Mouse (Mus musculus) left cerebral cortex, adult 8-10 months (tissue): ENCODE measurements around the gene Rabl6. TPM values are rescaled to one million over a fixed set of nuclear protein-coding genes. Genes with fewer than 3 reads are reported as not detected.
A peak's percentile ranks its signal among the peaks of the same experiment; 100 is the strongest.

Source experiments
- DNase-seq, 2 experiments: peaks; one replicate each; pipeline ENCODE4 v3.0.0; 2022; ENCODE audit warnings: low spot score in 2 of 2
- total RNA-seq, 4 experiments: library from RNA; stranded (reverse); gene quantifications; 2 replicates each; pipeline ENCODE4 v1.2.4; 2022

Gene Rabl6
- 100 to 1,000 TPM; 135 to 160 (median 145) TPM for total RNA-seq

DNA sequence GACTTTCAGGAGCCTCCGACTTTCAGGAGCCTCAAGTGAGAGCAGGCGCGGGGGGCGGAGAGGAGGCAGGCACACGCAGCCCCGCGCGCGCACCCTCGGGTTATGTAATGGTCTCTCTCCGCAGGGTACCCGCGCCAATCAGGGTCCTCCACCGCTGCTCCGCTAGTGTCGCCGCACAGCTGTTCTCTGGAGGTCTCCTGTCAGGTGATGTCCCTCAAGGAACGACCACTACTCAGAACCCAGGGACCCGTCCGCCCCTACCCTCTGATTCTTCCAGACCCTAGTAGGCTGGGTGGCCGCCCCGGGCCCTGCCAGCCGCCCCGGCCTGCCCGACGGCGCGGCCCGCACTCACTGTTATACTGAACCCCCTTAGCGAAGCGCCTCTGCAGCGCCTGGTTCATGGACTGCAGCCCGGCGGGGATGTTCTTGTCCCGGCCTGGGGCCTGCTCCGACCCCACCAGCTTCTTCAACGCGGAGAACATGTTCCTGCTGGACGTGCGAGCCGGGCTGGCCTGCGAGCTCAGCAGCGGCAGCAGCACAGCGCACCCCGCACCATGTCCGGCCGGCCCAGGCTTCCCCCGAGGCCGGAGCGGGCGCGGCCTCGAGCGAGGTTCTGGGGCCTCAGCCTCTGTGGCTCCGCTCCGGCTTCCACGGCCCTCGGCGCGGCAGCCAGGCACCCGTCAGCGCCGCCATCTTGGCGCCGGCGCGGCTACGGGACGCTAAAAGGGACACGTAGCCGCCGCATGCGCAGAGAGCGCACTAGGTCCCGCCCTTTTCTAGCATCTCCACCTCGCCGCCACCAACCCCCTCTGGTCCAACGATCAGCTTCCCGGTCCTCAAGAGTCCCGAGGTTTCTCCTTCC lies at the start of gene Rabl6:
TSS of gene Rabl6 (minus strand) at position 761 of the 862 bp plus-strand sequence.
- DNase-seq = peak; percentile 84 to 85

DNA sequence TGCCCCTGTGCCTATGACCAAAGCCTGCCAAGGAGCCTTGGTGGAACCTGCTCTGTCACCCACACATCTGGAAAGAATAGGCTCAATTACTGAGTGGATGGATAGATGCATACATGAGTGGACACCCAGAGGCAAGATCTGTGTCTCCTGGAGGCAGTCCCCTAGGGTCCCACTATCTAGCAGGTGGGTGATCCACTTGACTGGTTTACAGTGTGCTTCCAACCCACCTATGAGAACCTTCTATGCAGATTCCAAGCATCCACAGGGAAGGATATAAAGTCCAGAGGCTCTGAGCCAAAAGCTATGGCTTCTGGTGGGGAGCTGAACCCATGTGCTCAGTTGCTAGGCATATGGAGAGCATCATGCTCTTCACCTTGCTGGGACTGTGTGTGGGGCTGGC lies 49.3 kb upstream of the Rabl6 start, which contains the start of gene Lcn5:
TSS of gene Lcn5 (plus strand) at position 301 of the 400 bp plus-strand sequence.
- DNase-seq = no peak

DNA sequence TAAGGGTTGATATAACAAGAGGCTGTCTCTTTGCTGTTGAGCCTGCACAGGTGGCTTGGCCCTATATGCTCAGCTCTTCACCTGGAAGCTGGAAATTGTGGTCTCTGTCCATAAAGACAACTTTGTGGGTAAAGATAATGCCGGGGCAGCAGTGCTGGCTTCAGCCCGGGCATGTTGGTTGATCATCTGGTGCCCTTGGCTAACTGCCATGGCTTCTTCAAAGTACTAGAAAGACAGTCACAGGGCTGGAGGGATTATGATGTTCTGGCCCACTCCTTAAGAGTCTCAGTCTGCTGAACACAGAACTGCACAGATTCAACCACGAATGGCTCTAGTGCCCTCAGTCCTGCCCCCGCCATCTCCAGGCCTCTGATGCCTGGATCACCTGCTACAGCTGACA lies 48.9 kb upstream of the Rabl6 start:
- no peak for DNase-seq

DNA sequence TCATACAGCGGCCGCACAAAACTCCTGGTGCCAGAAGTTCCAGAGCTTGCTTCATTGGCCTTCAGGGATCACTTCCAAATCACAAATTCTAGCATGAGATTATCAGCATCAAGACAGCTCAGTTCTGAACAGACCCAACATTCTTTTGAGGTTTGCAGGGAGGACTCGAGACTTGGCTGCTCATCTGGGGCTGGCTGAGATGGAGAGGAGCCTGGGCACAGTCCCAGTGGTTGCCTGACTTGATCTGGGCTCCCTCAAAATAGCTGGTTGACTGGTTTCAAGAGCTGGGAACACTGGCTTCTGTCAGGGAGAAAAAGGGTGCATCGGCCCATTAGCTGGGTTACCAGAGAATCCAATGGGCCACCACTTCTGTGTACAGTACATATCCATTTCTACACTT lies 48.4 kb upstream of the Rabl6 start:
- no peak for DNase-seq

DNA sequence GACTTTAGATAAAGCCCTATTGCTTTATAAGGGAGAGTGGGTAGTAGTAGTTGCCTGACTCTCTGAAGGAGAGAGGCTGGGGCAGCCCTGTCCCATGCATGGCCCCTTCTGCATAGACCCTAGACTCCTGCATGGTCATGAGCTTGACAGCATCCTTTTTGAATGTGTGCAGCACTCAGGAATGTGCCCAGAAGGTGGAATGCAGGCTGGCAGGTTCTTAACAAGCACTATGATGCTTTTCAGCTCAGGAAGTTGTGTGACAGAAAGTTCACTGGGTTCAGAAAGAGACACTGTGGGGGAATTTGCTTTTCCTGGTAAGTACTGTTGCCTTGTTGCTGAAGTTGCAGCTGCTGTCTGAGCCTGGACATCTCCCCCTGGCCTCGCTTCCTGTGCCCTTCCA lies 46.2 kb upstream of the Rabl6 start:
- DNase-seq = no peak

DNA sequence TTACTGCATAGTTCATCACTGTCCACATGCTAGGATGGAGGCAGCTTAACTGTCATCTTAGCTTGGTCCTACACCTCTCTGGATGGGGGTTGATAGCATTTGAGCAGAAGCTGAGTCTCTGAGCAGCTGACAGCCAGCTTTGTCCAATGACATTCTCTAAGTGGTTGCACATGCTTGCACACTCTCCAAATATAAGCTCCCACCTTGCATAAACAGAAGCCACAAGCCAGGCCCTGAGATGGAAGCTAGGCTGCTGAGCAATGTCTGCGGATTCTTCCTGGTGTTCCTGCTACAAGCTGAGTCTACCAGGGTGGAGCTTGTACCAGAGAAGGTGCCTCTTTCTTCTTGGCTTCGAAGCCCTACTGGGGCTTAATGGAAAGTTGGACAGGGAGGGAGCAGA lies 44.6 kb upstream of the Rabl6 start, which contains the start of gene Lcn8:
TSS of gene Lcn8 (plus strand) at position 219 of the 400 bp plus-strand sequence.
- no peak for DNase-seq

DNA sequence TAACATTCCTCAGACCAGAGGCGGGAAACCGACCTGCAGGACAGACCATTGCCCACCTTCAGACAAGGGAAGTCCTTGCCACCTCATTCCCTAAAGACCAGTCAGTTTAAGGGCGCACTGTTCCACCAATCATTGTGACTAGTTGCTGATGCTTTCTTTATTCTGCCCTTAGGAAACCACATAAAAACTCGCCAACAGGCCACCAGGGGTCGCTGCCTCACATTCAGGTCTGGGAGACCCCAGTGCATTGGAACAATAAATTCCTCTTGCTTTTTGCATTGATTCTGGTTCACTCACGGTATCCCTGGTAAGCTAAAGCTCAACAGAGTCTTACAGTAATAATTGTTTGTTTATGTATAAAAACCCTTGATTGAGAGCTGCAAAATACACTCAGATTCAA lies 31.6 kb upstream of the Rabl6 start:
- no peak for DNase-seq

DNA sequence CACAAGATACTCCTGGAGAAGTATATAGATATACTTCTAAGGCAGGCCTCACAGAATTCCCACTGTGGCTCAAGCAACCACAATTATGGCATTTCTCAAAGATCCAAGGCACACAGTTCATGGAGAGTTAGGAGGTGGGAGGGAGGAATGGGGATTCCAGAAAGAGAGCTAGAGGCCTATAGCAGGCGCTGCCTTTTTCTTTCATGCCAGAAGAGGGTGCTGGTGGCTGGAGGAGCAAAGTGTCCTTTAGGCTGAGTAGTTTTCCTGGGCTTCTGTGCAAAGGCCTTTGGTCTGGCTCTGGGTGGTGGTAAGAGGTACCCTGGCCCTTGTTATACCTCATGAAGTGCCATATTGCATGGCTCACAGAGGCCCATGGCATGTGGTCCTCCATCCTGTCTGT lies 25.7 kb upstream of the Rabl6 start:
- DNase-seq = no peak

DNA sequence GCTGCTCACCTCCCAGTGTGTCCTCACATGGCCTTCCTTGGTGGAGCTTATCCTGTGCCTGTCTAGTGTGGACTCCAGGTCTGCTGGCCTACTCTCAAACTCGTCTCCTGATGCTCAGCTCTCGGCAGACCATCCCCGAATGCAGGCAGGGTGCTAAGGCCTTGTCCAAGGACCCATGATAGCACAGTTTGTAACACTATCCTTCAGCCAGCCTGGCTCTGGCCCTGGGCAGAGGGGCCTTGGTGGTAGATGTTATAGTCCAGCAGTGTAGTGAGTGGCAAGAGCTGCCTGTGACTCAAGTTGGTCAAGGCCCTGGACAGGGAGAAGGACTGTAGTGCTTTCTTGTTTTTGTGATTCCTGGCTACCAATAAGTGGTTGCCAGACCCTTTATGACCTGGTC lies 25.3 kb upstream of the Rabl6 start:
- DNase-seq = no peak

DNA sequence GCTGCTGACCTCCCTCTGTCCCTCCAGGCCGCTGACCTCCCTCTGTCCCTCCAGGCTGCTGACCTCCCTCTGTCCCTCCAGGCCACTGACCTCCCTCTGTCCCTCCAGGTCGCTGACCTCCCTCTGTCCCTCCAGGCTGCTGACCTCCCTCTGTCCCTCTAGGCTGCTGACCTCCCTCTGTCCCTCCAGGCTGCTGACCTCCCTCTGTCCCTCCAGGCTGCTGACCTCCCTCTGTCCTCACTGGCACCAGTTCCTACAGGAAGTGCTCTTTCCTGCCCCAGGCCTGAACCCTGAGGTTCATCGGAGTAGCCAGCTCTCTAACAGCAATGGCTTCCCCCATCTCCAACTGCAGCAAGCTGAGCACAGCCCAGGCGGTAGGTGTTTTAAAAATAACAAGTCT lies 20.4 kb upstream of the Rabl6 start:
- DNase-seq = no peak

DNA sequence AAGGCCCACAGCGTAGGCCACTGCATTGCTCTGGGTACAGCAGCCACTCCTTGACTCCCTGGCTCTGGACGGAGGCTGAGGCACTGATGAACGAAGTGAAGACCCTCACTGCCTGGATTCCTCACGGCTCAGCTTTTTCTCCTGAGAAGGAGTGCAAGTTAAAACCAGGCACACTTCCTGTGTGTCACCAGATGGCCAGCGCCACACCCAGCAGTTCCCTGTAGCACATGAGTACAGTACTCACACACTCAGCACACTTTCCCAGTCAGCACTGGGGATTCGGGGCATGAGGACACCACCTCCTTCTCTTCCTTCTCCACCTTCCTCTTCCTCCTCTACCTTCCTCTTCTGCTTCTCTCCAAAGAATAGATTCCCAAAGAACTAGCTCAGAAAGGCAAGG lies 19.5 kb upstream of the Rabl6 start, which contains the start of gene Fcna:
TSS of gene Fcna (minus strand) at position 220 of the 400 bp plus-strand sequence.
- DNase-seq = no peak

DNA sequence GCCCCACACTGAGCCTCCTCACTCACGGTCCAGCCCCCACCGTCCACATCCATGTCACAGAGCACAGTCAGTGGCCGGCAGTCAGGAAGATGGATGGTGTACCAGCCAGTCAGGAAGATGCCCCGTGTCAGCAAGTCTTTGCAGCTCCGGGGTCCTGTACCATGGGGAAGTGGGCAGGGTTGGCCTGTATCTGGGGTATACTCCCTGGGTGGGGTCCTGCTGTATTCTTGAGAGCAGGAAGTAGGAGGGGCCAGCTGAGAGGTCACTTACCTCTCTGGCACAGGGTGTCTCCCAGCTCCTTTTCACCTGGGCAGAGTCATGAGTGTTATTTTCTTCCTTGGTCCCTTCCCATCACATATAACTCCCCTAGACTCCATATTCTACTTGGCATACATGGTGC lies 17.7 kb upstream of the Rabl6 start:
- no peak for DNase-seq

DNA sequence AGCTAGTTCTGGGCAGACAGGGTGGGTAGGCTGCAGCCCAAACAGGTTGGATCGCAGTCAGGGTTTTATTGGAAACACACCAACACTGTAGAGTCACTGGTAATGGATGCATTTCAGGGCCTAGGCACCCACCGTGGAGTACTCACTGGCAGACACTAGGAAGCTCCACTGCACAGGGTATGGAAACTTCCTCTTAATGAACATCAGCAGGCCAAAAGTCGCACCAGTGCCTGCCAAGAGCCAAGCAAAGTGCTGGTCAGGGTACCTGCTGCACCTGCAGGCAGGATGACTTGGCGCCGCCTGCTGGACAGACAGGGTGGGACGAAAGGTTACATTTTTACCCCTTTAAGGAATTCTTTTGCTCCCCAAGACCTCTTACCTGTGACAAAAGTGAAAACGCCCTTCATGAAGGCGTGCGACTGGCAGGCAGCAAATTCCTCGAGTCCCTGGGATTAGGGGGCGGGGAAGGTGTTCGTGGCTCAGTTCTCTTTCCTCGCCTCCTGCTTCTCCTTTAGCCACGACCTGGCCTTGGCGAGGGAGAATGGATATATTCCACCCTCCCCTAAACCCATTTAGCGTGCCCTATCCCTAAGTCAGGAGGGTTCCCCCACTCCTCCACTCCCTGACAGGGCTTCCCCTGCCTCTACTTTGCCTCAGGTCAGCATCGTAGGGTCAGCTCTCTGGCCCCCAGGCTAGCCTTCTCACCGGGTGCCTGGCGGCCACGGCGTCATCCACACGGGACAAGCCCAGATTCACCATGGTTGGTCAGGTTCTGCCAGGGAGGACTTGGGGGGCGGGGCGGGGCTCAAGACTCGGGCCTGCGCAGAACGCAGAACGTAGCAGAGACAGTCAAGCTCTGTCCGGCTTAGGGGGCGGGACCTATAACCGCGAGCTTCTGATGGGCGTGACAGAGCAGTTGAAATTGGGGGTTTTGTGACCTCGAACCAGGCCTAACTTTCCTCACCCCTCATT lies 13.2 kb upstream of the Rabl6 start, which contains the start of gene Tmem141:
TSS of gene Tmem141 (minus strand) at position 777 of the 972 bp plus-strand sequence.
- peak; percentile 67 to 91 for DNase-seq

DNA sequence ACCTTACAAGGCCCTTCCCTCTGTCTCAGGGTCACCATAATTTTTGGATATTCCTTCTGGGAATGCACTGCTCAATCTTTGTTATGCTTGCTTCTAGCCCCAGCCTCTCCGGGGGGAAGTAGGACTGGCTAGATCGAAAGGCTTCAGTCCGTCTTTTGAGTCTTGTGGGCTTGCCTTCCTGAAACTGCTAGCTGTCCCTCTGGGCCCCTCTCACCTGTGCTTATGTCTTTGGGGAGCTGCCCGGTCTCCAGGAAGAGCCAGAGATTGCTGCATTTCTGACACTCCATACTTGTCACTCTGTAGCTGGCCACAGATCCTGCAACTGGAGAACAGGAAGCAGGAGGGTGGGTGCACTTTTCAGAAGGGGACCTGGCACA lies 12.5 kb upstream of the Rabl6 start:
- no peak for DNase-seq

DNA sequence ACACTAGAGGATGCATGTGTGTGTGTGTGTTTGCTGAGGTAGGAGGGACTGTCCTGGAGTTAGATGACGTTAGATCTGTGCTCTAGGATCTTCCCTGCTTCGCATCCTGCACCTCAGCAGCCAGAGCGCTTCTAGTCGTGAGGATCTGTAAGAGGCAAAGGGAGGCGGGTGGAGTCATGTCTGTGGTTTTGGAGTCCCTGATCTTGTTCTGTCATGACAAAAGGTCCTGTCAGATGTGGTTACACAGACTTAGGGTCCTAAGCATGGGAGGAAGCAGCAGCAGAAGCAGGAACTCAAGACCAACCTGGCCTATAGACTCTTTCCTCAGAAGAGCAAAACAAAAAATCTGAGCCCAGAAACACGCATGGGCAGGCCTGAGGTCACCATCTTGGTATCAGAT lies 12.1 kb upstream of the Rabl6 start:
- no peak for DNase-seq

DNA sequence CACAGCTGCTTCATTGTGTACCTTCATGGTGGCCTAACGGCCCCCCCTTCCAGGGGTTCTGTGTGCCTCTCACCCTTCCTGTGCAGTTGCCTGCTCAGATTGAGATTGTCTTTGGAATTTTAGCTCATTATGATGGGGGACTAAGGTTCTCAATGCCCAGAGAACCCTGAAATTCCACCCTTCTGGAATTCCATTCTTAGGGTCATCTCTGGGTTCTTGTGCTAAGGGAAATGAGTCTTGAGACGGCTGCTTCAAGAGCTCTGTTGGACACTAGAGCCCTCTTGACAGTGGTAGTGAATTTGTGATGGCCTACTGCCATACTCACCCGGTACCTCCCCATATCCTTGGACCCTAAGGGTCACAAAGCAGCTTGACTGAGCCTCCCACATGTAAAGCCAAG lies 9.3 kb upstream of the Rabl6 start, which contains the start of gene Ccdc183:
TSS of gene Ccdc183 (minus strand) at position 101 of the 400 bp plus-strand sequence.
- no peak for DNase-seq

DNA sequence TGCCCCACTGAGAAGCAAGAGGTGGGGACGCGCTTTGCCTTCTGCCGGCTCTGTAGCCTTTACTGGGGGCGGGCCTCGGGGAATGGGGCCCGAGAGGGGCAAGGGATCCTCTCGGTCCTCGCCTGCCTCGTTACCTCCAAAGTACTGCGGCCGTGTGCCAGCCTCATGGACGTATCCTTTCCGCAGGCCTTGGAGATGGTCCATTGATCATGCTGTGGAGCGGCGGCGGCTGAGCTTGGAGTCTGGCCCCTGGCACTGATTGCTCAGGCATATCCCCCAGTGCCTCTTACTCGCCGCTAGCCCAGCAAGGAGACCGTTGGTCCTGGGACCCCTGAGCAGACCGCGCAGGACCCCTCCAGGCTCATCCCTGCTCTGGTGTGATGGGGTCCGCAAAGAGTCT lies 8.1 kb upstream of the Rabl6 start:
- DNase-seq = no peak

DNA sequence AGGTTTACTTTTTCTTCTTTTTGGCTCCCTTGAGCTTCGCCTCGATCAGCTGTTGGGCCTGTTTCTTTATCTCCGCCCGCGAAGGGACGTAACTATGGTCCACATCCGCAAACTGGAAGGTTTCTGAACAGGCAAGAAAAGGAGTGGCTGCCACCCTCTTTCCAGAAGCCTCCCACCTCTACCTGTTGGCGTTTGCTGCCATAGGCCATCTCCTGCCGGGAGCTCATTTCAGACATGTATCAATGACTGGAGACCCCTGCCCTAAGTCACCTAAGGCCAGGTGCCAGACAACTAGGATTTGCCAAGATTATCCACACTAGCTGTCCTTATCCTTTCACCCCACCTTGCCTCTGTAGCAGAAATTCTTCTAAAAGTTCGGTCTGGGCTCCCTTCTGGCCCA lies 350 bp upstream of the Rabl6 start:
- no peak for DNase-seq

DNA sequence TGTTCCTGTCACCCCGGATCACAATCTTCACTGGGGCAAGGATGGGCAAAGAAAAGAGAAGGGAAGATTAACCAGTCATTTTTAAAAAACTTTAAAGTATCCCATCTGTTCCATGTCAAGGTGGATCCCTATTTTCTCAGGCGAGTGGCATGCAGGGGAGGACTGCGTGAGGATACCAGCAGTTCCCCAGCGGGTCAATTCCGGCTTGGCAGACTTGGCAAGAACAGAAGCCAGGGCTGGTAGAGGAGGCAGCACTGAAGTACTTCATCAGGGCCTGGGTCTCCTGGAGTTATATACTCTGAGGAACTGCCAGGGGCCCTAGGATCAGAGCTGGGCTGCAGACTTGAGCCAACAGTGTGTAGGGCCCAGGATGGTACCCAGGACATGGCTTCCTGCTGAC lies 5.8 kb downstream of the Rabl6 start:
- no peak for DNase-seq

DNA sequence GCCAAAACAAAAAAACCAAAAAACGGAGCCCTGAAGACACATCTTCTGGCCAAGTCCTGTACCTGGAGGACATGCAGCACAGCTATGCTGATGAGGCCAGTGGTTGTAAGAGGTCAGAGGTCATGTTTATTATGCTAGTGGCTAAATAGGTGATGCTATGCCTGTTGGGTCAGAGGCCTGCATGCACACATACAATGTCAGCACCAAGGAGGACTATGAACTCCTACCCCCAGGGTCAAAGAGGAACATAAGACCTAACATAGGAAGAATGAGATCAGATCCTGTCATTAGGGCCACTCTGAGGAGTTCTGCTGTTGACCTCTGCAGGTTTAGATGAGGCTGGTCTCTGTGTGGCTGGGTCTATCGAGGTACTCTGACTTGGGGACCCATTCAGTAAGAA lies 8.3 kb downstream of the Rabl6 start:
- no peak for DNase-seq

DNA sequence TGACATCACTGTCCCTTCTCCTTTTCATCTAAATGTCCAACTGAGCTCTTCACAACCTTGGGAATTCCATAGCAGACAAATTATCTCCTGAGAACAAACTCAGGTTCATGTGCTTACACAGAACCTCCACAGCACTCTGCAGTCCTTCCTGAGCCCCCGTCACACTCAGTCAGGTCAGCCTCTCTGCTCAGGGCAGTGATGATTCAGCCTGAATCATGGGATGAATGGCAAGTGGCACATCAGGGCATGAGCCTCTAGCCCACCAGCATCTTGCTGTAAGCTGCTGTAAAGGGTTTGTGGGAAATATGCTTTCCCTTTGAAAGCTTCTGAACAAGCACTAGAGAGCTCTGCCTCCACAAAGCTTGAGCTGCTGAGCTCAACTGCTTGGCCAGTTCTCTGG lies 9.6 kb downstream of the Rabl6 start:
- DNase-seq = no peak
